Mouse (Mus musculus): Measurements from ENCODE around the gene Tex28. TPM values are rescaled to one million over a fixed set of nuclear protein-coding genes. Genes with fewer than 3 reads are reported as not detected.

Tex28 gene
- polyA plus RNA-seq, 1 experiment from 2014 or later: not detected

DNA sequence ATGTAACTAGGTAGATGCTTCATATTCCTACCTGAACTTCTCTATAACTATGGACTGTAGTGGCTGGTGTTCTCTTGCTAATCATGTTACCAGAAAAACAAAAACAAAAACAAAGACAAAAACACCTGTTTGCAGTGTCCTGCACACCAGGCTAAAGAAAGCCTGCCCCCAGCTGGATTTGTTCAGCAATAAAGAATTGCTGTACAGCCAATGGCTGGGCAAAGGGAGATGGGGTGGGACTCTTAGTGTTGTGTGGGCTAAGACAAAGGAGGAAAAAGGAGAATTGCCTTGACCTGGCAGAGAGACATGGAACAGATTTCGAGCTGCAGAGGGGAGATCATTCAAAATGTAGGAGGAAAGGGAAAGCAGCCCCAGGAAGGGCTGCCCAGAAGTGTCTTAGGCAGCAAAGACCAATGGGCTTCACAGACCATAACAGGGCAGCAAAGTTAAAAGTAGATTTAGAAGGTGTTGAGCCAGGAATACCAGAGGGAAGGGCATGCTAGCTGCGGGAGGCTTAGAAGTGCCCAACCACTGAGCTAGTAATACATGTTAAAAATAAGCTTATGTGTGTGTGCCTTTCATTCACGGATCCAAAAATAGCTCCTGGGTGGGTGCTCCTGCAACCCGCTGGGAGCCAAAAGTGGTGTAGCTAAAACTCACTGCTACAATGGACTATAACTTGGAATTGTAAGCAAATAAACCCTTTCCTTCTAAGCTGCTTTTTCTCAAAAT, 64.0 kb downstream of the Tex28 start:
- Histone ChIP-seq H3K9me3 (ENCODE audit: control insufficient read depth, low read length) (no peaks in the 10 kb centered on the region), H3K4me3 (ENCODE audit: low read length) (no peak overlapping the region), H3K27me3 (replicated peaks; ENCODE audit: control insufficient read depth, insufficient read depth, low read length) (no peaks in the 10 kb centered on the region), H3K4me1 (ENCODE audit: control insufficient read depth, insufficient read depth, low read length) (no peaks in the 10 kb centered on the region), H3K36me3 (ENCODE audit: control insufficient read depth, insufficient read depth, low read length) (no peaks in the 10 kb centered on the region), H3K4me2 (ENCODE audit: low read depth, low read length) (no peak overlapping the region), H3K27ac (ENCODE audit: low read length) (no peak overlapping the region), H3K9ac (ENCODE audit: low read depth, low read length) (no peak overlapping the region)
- no peak for ATAC-seq
- 66% methylated on average over 4 of the region's 4 CpGs for WGBS

Other genes with a start within 250 kb of the Tex28 start
- gene Arhgap4, start 246.0 kb downstream of the Tex28 start, polyA plus RNA-seq (2015; fragmentation: Nextera tagmentation; extraction: Ambion mirVana): 5.7 and 6.8 TPM in 2 replicates
- 170 and 184 TPM in 2 replicates for gene Naa10, start 245.9 kb downstream of the Tex28 start, polyA plus RNA-seq (2015; fragmentation: Nextera tagmentation; extraction: Ambion mirVana)
- gene Renbp, start 237.0 kb downstream of the Tex28 start, polyA plus RNA-seq (2015; fragmentation: Nextera tagmentation; extraction: Ambion mirVana): 351 and 523 TPM in 2 replicates
- gene Hcfc1, start 201.5 kb downstream of the Tex28 start, polyA plus RNA-seq (2015; fragmentation: Nextera tagmentation; extraction: Ambion mirVana): 33.8 and 34.2 TPM in 2 replicates
- 50.4 and 51.7 TPM in 2 replicates for gene Irak1, start 143.9 kb downstream of the Tex28 start, polyA plus RNA-seq (2015; fragmentation: Nextera tagmentation; extraction: Ambion mirVana)
- not detected in 2 replicates for gene Opn1mw, start 40.4 kb downstream of the Tex28 start, polyA plus RNA-seq (2015; fragmentation: Nextera tagmentation; extraction: Ambion mirVana)
- gene Mecp2, start 32.5 kb downstream of the Tex28 start, polyA plus RNA-seq (2015; fragmentation: Nextera tagmentation; extraction: Ambion mirVana): 10.0 and 10.1 TPM in 2 replicates
- gene Tktl1, start 9.4 kb upstream of the Tex28 start, polyA plus RNA-seq (2015; fragmentation: Nextera tagmentation; extraction: Ambion mirVana): 0.05 TPM in 1 of 2 replicates, not detected in the other
- 240 and 269 TPM in 2 replicates for gene Flna, start 82.0 kb upstream of the Tex28 start, polyA plus RNA-seq (2015; fragmentation: Nextera tagmentation; extraction: Ambion mirVana)
- 18.3 and 22.5 TPM in 2 replicates for gene Emd, start 86.8 kb upstream of the Tex28 start, polyA plus RNA-seq (2015; fragmentation: Nextera tagmentation; extraction: Ambion mirVana)
- gene Rpl10, start 103.0 kb upstream of the Tex28 start, polyA plus RNA-seq (2015; fragmentation: Nextera tagmentation; extraction: Ambion mirVana): 822 and 863 TPM in 2 replicates
- gene Taz, start 114.1 kb upstream of the Tex28 start, polyA plus RNA-seq (2015; fragmentation: Nextera tagmentation; extraction: Ambion mirVana): 85.3 and 91.1 TPM in 2 replicates
- gene Dnase1l1, start 114.5 kb upstream of the Tex28 start, polyA plus RNA-seq (2015; fragmentation: Nextera tagmentation; extraction: Ambion mirVana): 12.4 and 14.5 TPM in 2 replicates
- gene Atp6ap1, start 129.3 kb upstream of the Tex28 start, polyA plus RNA-seq (2015; fragmentation: Nextera tagmentation; extraction: Ambion mirVana): 142 and 144 TPM in 2 replicates
- gene Gdi1, start 137.2 kb upstream of the Tex28 start, polyA plus RNA-seq (2015; fragmentation: Nextera tagmentation; extraction: Ambion mirVana): 152 and 172 TPM in 2 replicates
- gene Fam50a, start 145.2 kb upstream of the Tex28 start, polyA plus RNA-seq (2015; fragmentation: Nextera tagmentation; extraction: Ambion mirVana): 67.5 and 69.8 TPM in 2 replicates
- 5.8 and 6.2 TPM in 2 replicates for gene Plxna3, start 161.2 kb upstream of the Tex28 start, polyA plus RNA-seq (2015; fragmentation: Nextera tagmentation; extraction: Ambion mirVana)
- 81.3 and 84.4 TPM in 2 replicates for gene Lage3, start 185.8 kb upstream of the Tex28 start, polyA plus RNA-seq (2015; fragmentation: Nextera tagmentation; extraction: Ambion mirVana)
- 65.4 and 67.7 TPM in 2 replicates for gene Ubl4a, start 205.4 kb upstream of the Tex28 start, polyA plus RNA-seq (2015; fragmentation: Nextera tagmentation; extraction: Ambion mirVana)
- 16.9 and 17.6 TPM in 2 replicates for gene Slc10a3, start 205.5 kb upstream of the Tex28 start, polyA plus RNA-seq (2015; fragmentation: Nextera tagmentation; extraction: Ambion mirVana)
- gene Fam3a, start 225.4 kb upstream of the Tex28 start, polyA plus RNA-seq (2015; fragmentation: Nextera tagmentation; extraction: Ambion mirVana): 30.6 and 34.6 TPM in 2 replicates
- gene Ikbkg, start 225.5 kb upstream of the Tex28 start, polyA plus RNA-seq (2015; fragmentation: Nextera tagmentation; extraction: Ambion mirVana): 20.8 and 21.6 TPM in 2 replicates

Measured in intestine, embryonic 16.5 days (tissue).